Comparison of ENCODE assay signal across 26 mouse cellular contexts in the genomic region with DNA sequence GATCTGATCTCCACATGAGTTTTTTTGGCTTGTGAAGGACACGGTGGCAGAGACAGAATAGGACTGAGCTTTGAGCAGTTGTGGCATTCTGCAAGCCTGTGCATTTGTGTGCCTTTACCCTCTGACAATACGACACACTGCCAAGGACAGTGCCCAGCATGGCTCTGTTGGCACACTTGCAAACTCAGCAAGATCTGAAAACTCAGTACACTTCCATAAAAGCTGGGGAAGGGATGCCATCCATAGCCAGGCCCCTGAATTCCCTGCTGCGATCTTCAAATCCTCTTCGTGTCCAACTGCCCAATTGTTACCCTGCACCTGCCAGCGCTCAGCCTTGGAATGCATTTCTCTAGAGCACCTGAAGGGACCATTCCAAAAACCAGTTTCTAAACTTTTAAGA.
"Had no signal": no experiment of that assay in that cellular context is flagged by ENCODE, and none has a peak within 500 bp of the region (broad histone marks: within the 10 kb centered on the region; RNA-seq: fewer than 3 reads in every experiment).

No protein-coding gene starts in this region.

- H3K36me3 ChIP-seq: limb, embryonic 10.5 days; liver, embryonic 12.5 days; liver, embryonic 15.5 days; midbrain, embryonic 10.5 days; midbrain, embryonic 13.5 days; neural tube, embryonic 12.5 days; neural tube, embryonic 15.5 days had no signal

- H3K4me3 ChIP-seq: kidney, embryonic 15.5 days; left cerebral cortex, adult 2 months; limb, embryonic 10.5 days; limb, embryonic 13.5 days; liver, embryonic 12.5 days; liver, embryonic 15.5 days; lung, embryonic 15.5 days; megakaryocyte, embryonic 14.5 days; midbrain, embryonic 10.5 days; midbrain, embryonic 13.5 days; neural tube, embryonic 12.5 days; neural tube, embryonic 15.5 days had no signal

- ATAC-seq: liver, embryonic 12.5 days; midbrain, embryonic 13.5 days had no signal

- H3K27ac ChIP-seq: kidney, embryonic 15.5 days; left cerebral cortex, adult 2 months; limb, embryonic 10.5 days; limb, embryonic 13.5 days; liver, embryonic 12.5 days; liver, embryonic 15.5 days; lung, embryonic 15.5 days; midbrain, embryonic 10.5 days; midbrain, embryonic 13.5 days; neural tube, embryonic 12.5 days; neural tube, embryonic 15.5 days; stomach, postnatal 0 days had no signal

- H3K9ac ChIP-seq: kidney, embryonic 15.5 days; limb, embryonic 13.5 days; liver, embryonic 12.5 days; liver, embryonic 15.5 days; lung, embryonic 15.5 days; midbrain, embryonic 13.5 days; neural tube, embryonic 12.5 days; neural tube, embryonic 15.5 days had no signal

- DNase-seq: kidney, postnatal 10 days; kidney, postnatal 36 days; layer of hippocampus, postnatal 36 days; liver; lung, adult 18-20 months; lung, postnatal 10 days; lung, postnatal 36 days; right cerebral cortex, adult 18-20 months; right cerebral cortex, postnatal 14 days; right cerebral cortex, postnatal 4 days; thymus, adult 2 months; thymus, postnatal 14 days; thymus, postnatal 4 days had no signal

- H3K4me1 ChIP-seq: kidney, embryonic 15.5 days; limb, embryonic 10.5 days; limb, embryonic 13.5 days; liver, embryonic 12.5 days; liver, embryonic 15.5 days; lung, embryonic 15.5 days; midbrain, embryonic 10.5 days; midbrain, embryonic 13.5 days; neural tube, embryonic 12.5 days; neural tube, embryonic 15.5 days had no signal

- H3K4me2 ChIP-seq: kidney, embryonic 15.5 days; limb, embryonic 13.5 days; liver, embryonic 12.5 days; liver, embryonic 15.5 days; lung, embryonic 15.5 days; midbrain, embryonic 13.5 days; neural tube, embryonic 12.5 days; neural tube, embryonic 15.5 days had no signal

- H3K9me3 ChIP-seq: kidney, embryonic 15.5 days; limb, embryonic 10.5 days; liver, embryonic 12.5 days; liver, embryonic 15.5 days; lung, embryonic 15.5 days; midbrain, embryonic 10.5 days; midbrain, embryonic 13.5 days; neural tube, embryonic 12.5 days; neural tube, embryonic 15.5 days had no signal

- H3K27me3 ChIP-seq: kidney, embryonic 15.5 days; limb, embryonic 13.5 days; liver, embryonic 12.5 days; liver, embryonic 15.5 days; lung, embryonic 15.5 days; midbrain, embryonic 13.5 days; neural tube, embryonic 12.5 days; neural tube, embryonic 15.5 days had no signal
